Mouse (Mus musculus) forebrain, embryonic 12.5 days (tissue): ENCODE results near the gene Zfp764. TPM values are rescaled to one million over a fixed set of nuclear protein-coding genes. Genes with fewer than 3 reads are reported as not detected.
"Not testable (repeated sequence)": the region's sequence is repeated elsewhere in the genome, so short reads cannot be mapped to it uniquely, and the experiment has no call there.

Experiments used
- ATAC-seq: fragments of 200-750 bp; cut with Nextera tagmentation; 2 replicates; pipeline ENCODE4 v1.8.0; 2017; ENCODE audit warnings: moderate TSS enrichment; ENCODE audit not compliant: low FRiP score
- H3K27ac ChIP-seq: fragments of 300-500 bp; sonication (generic); 2 replicates; pipeline ENCODE4 v1.5.1; 2016; ENCODE audit warnings: mild to moderate bottlenecking
- H3K27me3 ChIP-seq: fragments of 300-500 bp; sonication (generic); 2 replicates; pipeline ENCODE4 v1.6.1; 2016; ENCODE audit warnings: mild to moderate bottlenecking
- H3K36me3 ChIP-seq: fragments of 300-500 bp; sonication (generic); replicated peaks from 2 replicates; pipeline ENCODE4 v1.6.1; 2016; ENCODE audit warnings: mild to moderate bottlenecking
- H3K4me1 ChIP-seq: fragments of 300-500 bp; sonication (generic); 2 replicates; pipeline ENCODE4 v1.6.1; 2016
- H3K4me2 ChIP-seq: fragments of 300-500 bp; sonication (generic); 2 replicates; pipeline ENCODE4 v1.6.1; 2016; ENCODE audit warnings: mild to moderate bottlenecking, moderate library complexity
- H3K4me3 ChIP-seq: fragments of 300-500 bp; sonication (generic); replicated peaks from 2 replicates; pipeline ENCODE4 v1.5.1; 2016; ENCODE audit warnings: mild to moderate bottlenecking
- H3K9ac ChIP-seq: fragments of 300-500 bp; sonication (generic); 2 replicates; pipeline ENCODE4 v1.6.1; 2016; ENCODE audit warnings: mild to moderate bottlenecking
- H3K9me3 ChIP-seq: fragments of 300-500 bp; sonication (generic); 2 replicates; pipeline ENCODE4 v1.6.1; 2016
- WGBS: fragments of 180-500 bp; shearing (Covaris S2); methylation state at CpG from one replicate; pipeline ENCODE4 v1.1.7; 2016; 5-methylcytosine and 5-hydroxymethylcytosine counted together
- polyA plus RNA-seq: library from polyadenylated mRNA; unstranded; fragments of >200 nt; fragmentation: Nextera tagmentation; extraction: Ambion mirVana; gene quantifications from 2 replicates; pipeline ENCODE4 v1.2.1, GENCODE M21; 2016

Zfp764 gene
- 5.3 and 6.4 TPM in 2 replicates for polyA plus RNA-seq

GRCm38 (mm10) chr7:127406002-127406987 lies at the start of gene Zfp764:
Zfp764 (minus strand) TSS chr7:127406822.
- H3K4me1 ChIP-seq, H3K36me3 ChIP-seq, H3K9me3 ChIP-seq, H3K27me3 ChIP-seq: not testable (repeated sequence)
- Histone ChIP-seq H3K27ac (peak within 1 kb of the TSS; percentile 71), H3K4me2 (peak within 1 kb of the TSS; percentile 92), H3K9ac (peak within 1 kb of the TSS; percentile 78), H3K4me3 (peak within 1 kb of the TSS; percentile 56)
- peak; percentile 87 for ATAC-seq
- 7% methylated on average over 40 of the region's 40 CpGs for WGBS

GRCm38 (mm10) chr7:127454905-127455304 lies 48.3 kb upstream of the Zfp764 start:
- no peak overlapping the region for H3K4me2 ChIP-seq
- 89% methylated on average over 7 of the region's 7 CpGs for WGBS
- peaks cover 8% of the 10 kb centered on the region; the same call in 1 of the 2 replicates for H3K9me3 ChIP-seq
- H3K9ac ChIP-seq: no peak overlapping the region
- H3K36me3 ChIP-seq: peaks cover 62% of the 10 kb centered on the region
- H3K4me3 ChIP-seq: no peak overlapping the region
- H3K27me3 ChIP-seq: no peaks in the 10 kb centered on the region
- peaks cover 36% of the 10 kb centered on the region for H3K4me1 ChIP-seq
- no peak overlapping the region for H3K27ac ChIP-seq
- no peak for ATAC-seq

- Histone ChIP-seq H3K9ac (no peak overlapping the region), H3K27ac (no peak overlapping the region), H3K36me3 (peaks cover 52% of the 10 kb centered on the region), H3K9me3 (peaks cover 8% of the 10 kb centered on the region; the same call in 1 of the 2 replicates), H3K4me1 (peaks cover 41% of the 10 kb centered on the region), H3K4me2 (no peak overlapping the region), H3K4me3 (no peak overlapping the region), H3K27me3 (no peaks in the 10 kb centered on the region)
- 96% methylated on average over 2 of the region's 2 CpGs for WGBS
- no peak for ATAC-seq
These were observed 46.4 kb upstream of the Zfp764 start for GRCm38 (mm10) chr7:127453056-127453455.

GRCm38 (mm10) chr7:127449966-127450365 lies 43.3 kb upstream of the Zfp764 start:
- Histone ChIP-seq H3K27ac (peak overlapping the region; percentile 96; the same call in 1 of the 2 replicates), H3K36me3 (peaks cover 47% of the 10 kb centered on the region), H3K9me3 (no peaks in the 10 kb centered on the region), H3K4me1 (peaks cover 47% of the 10 kb centered on the region), H3K27me3 (no peaks in the 10 kb centered on the region), H3K4me3 (peak overlapping the region; percentile 91), H3K4me2 (peak overlapping the region; percentile 71), H3K9ac (peak overlapping the region; percentile 93)
- ATAC-seq: no peak
- WGBS: 85% methylated on average over 7 of the region's 7 CpGs

GRCm38 (mm10) chr7:127448521-127449300 lies 42.1 kb upstream of the Zfp764 start, which contains the start of gene Zfp689:
Zfp689 (minus strand) TSS chr7:127449158.
- Histone ChIP-seq H3K4me2 (peak within 1 kb of the TSS; percentile 71), H3K9ac (peak within 1 kb of the TSS; percentile 93), H3K4me3 (peak within 1 kb of the TSS; percentile 91), H3K9me3 (no peaks in the 10 kb centered on the region), H3K27me3 (no peaks in the 10 kb centered on the region), H3K27ac (peak within 1 kb of the TSS; percentile 96), H3K36me3 (peaks cover 54% of the 10 kb centered on the region), H3K4me1 (peaks cover 47% of the 10 kb centered on the region)
- WGBS: under 1% methylated on average over 54 of the region's 54 CpGs
- ATAC-seq: peak; percentile 93

GRCm38 (mm10) chr7:127443976-127444375 lies 37.4 kb upstream of the Zfp764 start:
- H3K4me1 ChIP-seq: peaks cover 7% of the 10 kb centered on the region
- no peak overlapping the region for H3K27ac ChIP-seq
- WGBS: 95% methylated on average over 20 of the region's 20 CpGs
- H3K9ac ChIP-seq: no peak overlapping the region
- H3K36me3 ChIP-seq: peaks cover 51% of the 10 kb centered on the region
- H3K4me3 ChIP-seq: no peak overlapping the region
- no peaks in the 10 kb centered on the region for H3K27me3 ChIP-seq
- H3K9me3 ChIP-seq: no peaks in the 10 kb centered on the region
- H3K4me2 ChIP-seq: no peak overlapping the region
- no peak for ATAC-seq

GRCm38 (mm10) chr7:127437724-127438123 lies 31.1 kb upstream of the Zfp764 start:
- no peak for ATAC-seq
- 87% methylated on average over 3 of the region's 3 CpGs for WGBS
- H3K4me2 ChIP-seq: no peak overlapping the region
- no peak overlapping the region for H3K4me3 ChIP-seq
- H3K27ac ChIP-seq: no peak overlapping the region
- H3K9ac ChIP-seq: no peak overlapping the region
- H3K4me1 ChIP-seq: no peaks in the 10 kb centered on the region
- peaks cover 9% of the 10 kb centered on the region; the same call in 1 of the 2 replicates for H3K9me3 ChIP-seq
- peaks cover 10% of the 10 kb centered on the region for H3K36me3 ChIP-seq
- H3K27me3 ChIP-seq: peaks cover 3% of the 10 kb centered on the region; the same call in 1 of the 2 replicates

GRCm38 (mm10) chr7:127435206-127435605 lies 28.6 kb upstream of the Zfp764 start:
- no peak for ATAC-seq
- 96% methylated on average over 4 of the region's 4 CpGs for WGBS
- H3K4me3 ChIP-seq: no peak overlapping the region

GRCm38 (mm10) chr7:127426354-127426753 lies 19.7 kb upstream of the Zfp764 start:
- no peaks in the 10 kb centered on the region for H3K9me3 ChIP-seq
- H3K9ac ChIP-seq: no peak overlapping the region
- H3K27ac ChIP-seq: no peak overlapping the region
- H3K36me3 ChIP-seq: no peaks in the 10 kb centered on the region
- no peak overlapping the region for H3K4me2 ChIP-seq
- H3K27me3 ChIP-seq: peaks cover 17% of the 10 kb centered on the region
- peaks cover 8% of the 10 kb centered on the region for H3K4me1 ChIP-seq
- no peak for ATAC-seq
- WGBS: 67% methylated on average over 3 of the region's 3 CpGs
- no peak overlapping the region for H3K4me3 ChIP-seq

More at GRCm38 (mm10) chr7:127435206-127435605, 28.6 kb upstream of the Zfp764 start:
- Histone ChIP-seq H3K9ac (no peak overlapping the region), H3K9me3 (peaks cover 9% of the 10 kb centered on the region; the same call in 1 of the 2 replicates), H3K27me3 (peaks cover 3% of the 10 kb centered on the region; the same call in 1 of the 2 replicates), H3K36me3 (no peaks in the 10 kb centered on the region), H3K4me1 (no peaks in the 10 kb centered on the region), H3K27ac (no peak overlapping the region), H3K4me2 (no peak overlapping the region)

- 79% methylated on average over 2 of the region's 2 CpGs for WGBS
- Histone ChIP-seq H3K9me3 (no peaks in the 10 kb centered on the region), H3K4me3 (no peak overlapping the region), H3K27me3 (peaks cover 17% of the 10 kb centered on the region), H3K27ac (no peak overlapping the region), H3K4me2 (no peak overlapping the region), H3K36me3 (no peaks in the 10 kb centered on the region), H3K4me1 (peaks cover 12% of the 10 kb centered on the region), H3K9ac (no peak overlapping the region)
- no peak for ATAC-seq
These were observed 19.3 kb upstream of the Zfp764 start for GRCm38 (mm10) chr7:127425911-127426310.

- WGBS: 90% methylated on average over 3 of the region's 3 CpGs
- no peak overlapping the region for H3K4me2 ChIP-seq
These were observed 18.7 kb upstream of the Zfp764 start for GRCm38 (mm10) chr7:127425291-127425690.

GRCm38 (mm10) chr7:127422247-127422646 lies 15.6 kb upstream of the Zfp764 start:
- peak; percentile 66; the same call in 1 of the 2 replicates for ATAC-seq
- Histone ChIP-seq H3K9ac (peak overlapping the region; percentile 29; the same call in 1 of the 2 replicates), H3K4me3 (peak overlapping the region; percentile 88), H3K27ac (no peak overlapping the region), H3K9me3 (no peaks in the 10 kb centered on the region), H3K36me3 (peaks cover 16% of the 10 kb centered on the region), H3K4me2 (peak overlapping the region; percentile 99), H3K4me1 (peaks cover 13% of the 10 kb centered on the region), H3K27me3 (peaks cover 17% of the 10 kb centered on the region)
- WGBS: under 1% methylated on average over 15 of the region's 15 CpGs

More at GRCm38 (mm10) chr7:127425291-127425690, 18.7 kb upstream of the Zfp764 start:
- Histone ChIP-seq H3K36me3 (no peaks in the 10 kb centered on the region), H3K4me1 (peaks cover 13% of the 10 kb centered on the region), H3K9ac (no peak overlapping the region), H3K9me3 (no peaks in the 10 kb centered on the region), H3K27me3 (peaks cover 17% of the 10 kb centered on the region), H3K4me3 (no peak overlapping the region), H3K27ac (no peak overlapping the region)
- ATAC-seq: no peak
